Mouse (Mus musculus) lung, embryonic 16.5 days (tissue): Measurements from ENCODE around the gene Tmem135. TPM values are rescaled to one million over a fixed set of nuclear protein-coding genes. Genes with fewer than 3 reads are reported as not detected.
"Not testable (repeated sequence)": the region's sequence is repeated elsewhere in the genome, so short reads cannot be mapped to it uniquely, and the experiment has no call there.

ENCODE experiments used
- ATAC-seq: fragments of 200-750 bp; cut with Nextera tagmentation; 2 replicates; pipeline ENCODE4 v1.8.0; 2017; ENCODE audit warnings: low read depth, mild to moderate bottlenecking, moderate library complexity
- H3K27ac ChIP-seq: fragments of 300-500 bp; sonication (generic); 2 replicates; pipeline ENCODE4 v1.5.1; 2014; ENCODE audit warnings: mild to moderate bottlenecking, control low read depth, low read length
- H3K27me3 ChIP-seq: fragments of 300-500 bp; sonication (generic); 2 replicates; pipeline ENCODE4 v1.6.1; 2014; ENCODE audit warnings: low read depth, low read length, mixed read lengths; ENCODE audit not compliant: control insufficient read depth, insufficient read depth
- H3K36me3 ChIP-seq: fragments of 300-500 bp; sonication (generic); 2 replicates; pipeline ENCODE4 v1.6.1; 2014; ENCODE audit warnings: low read length; ENCODE audit not compliant: control insufficient read depth, insufficient read depth
- H3K4me1 ChIP-seq: fragments of 300-500 bp; sonication (generic); replicated peaks from 2 replicates; pipeline ENCODE4 v1.6.1; 2014; ENCODE audit warnings: low read length, mixed read lengths; ENCODE audit not compliant: control insufficient read depth, insufficient read depth
- H3K4me2 ChIP-seq: fragments of 300-500 bp; sonication (generic); 2 replicates; pipeline ENCODE4 v1.6.1; 2014; ENCODE audit warnings: low read depth, low read length, control low read depth
- H3K4me3 ChIP-seq: fragments of 300-500 bp; sonication (generic); 2 replicates; pipeline ENCODE4 v1.5.1; 2014; ENCODE audit warnings: mild to moderate bottlenecking, low read length, control low read depth
- H3K9ac ChIP-seq: fragments of 300-500 bp; sonication (generic); 2 replicates; pipeline ENCODE4 v1.6.1; 2014; ENCODE audit warnings: low read length, control low read depth
- H3K9me3 ChIP-seq: fragments of 300-500 bp; sonication (generic); 2 replicates; pipeline ENCODE4 v1.6.1; 2016; ENCODE audit warnings: low read length; ENCODE audit not compliant: control insufficient read depth
- WGBS: fragments of 180-500 bp; shearing (Covaris S2); extraction: QIAGEN DNeasy Blood & Tissue Kit; methylation state at CpG from one replicate; pipeline ENCODE4 v1.1.7; 2014; 5-methylcytosine and 5-hydroxymethylcytosine counted together
- polyA plus RNA-seq: library from polyadenylated mRNA; unstranded; fragments of >200 nt; fragmentation: Nextera tagmentation; extraction: Ambion mirVana; gene quantifications from 2 replicates; pipeline ENCODE4 v1.2.1, GENCODE M21; 2015

The Tmem135 gene
- polyA plus RNA-seq, 1 experiment from 2014 or later: 29.0 TPM

DNA sequence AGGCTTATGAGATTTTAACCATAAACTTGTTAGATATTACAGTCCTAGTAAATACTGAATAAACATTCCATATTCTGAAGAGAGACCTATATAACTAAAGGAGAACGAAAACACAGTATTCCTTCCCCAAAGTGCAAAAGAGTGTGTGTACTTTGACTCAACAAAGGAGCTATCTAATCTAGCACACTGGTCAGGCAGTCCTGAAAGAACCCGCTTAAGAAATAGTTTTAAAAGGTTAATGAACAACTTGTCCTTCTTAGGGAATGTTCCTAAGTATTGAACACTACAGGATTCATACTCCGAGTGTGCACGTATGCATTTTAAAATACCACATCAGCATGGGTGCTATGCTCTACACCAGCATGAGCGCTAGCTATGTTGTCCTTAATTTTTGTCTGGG is 76.3 kb downstream of the Tmem135 start:
- no peak overlapping the region for H3K4me3 ChIP-seq
- no peaks in the 10 kb centered on the region for H3K9me3 ChIP-seq
- peak; percentile 49; the same call in 1 of the 2 replicates for ATAC-seq
- no peak overlapping the region for H3K9ac ChIP-seq
- H3K4me2 ChIP-seq: 0 out of 2 replicates have a peak overlapping the region, but pooled peaks have one; percentile 11
- H3K36me3 ChIP-seq: no peaks in the 10 kb centered on the region
- H3K27ac ChIP-seq: peak overlapping the region; percentile 49
- 59% methylated on average over 5 of the region's 5 CpGs for WGBS
- H3K27me3 ChIP-seq: no peaks in the 10 kb centered on the region
- 0 out of 2 replicates have a peak, but pooled peaks cover 4% of the 10 kb centered on the region for H3K4me1 ChIP-seq

DNA sequence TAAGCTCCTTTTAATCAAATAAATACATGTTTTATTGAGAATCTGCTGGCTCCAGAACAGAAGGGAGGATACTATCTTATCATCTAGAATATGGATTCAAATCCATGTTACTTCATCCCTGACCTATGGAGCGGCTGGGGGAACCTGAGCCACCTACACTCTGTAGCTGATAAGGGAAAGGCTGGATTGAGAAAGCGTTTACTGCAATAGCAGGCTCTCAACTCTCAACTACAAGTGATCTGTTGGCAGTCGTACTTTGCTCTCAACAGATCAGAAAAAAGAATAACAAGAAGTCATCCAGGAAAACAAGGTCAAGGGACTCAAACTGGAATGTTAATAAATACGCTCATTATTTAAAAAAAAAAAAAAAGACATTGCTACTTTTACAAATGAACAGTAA is 77.3 kb downstream of the Tmem135 start:
- ATAC-seq: no peak
- Histone ChIP-seq H3K27me3 (no peaks in the 10 kb centered on the region), H3K27ac (no peak overlapping the region), H3K4me3 (no peak overlapping the region), H3K4me2 (no peak overlapping the region), H3K9me3 (no peaks in the 10 kb centered on the region), H3K4me1 (0 out of 2 replicates have a peak, but pooled peaks cover 4% of the 10 kb centered on the region), H3K36me3 (no peaks in the 10 kb centered on the region), H3K9ac (no peak overlapping the region)
- 42% methylated on average over 4 of the region's 4 CpGs for WGBS

DNA sequence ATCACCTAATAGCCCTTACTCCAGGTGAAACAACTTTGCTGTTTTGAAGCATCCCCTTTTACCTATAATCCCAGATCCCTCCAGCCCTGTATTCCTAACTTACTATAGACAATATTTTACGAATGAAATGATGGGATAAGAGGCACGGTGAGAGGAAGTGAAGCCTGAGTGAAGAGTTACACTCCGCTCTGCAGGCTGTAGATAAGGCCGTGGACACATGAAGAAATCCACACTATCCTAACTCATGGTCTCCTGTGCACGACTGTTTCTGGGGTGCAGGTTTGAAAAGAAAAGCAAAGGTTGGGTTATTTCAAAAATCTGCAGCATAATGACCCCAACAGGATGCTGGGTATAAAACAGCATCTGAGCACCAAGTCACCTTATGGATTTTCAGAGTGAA is 77.8 kb downstream of the Tmem135 start:
- H3K9me3 ChIP-seq: no peaks in the 10 kb centered on the region
- no peak overlapping the region for H3K4me2 ChIP-seq
- H3K27me3 ChIP-seq: no peaks in the 10 kb centered on the region
- 57% methylated on average over 5 of the region's 5 CpGs for WGBS
- H3K36me3 ChIP-seq: no peaks in the 10 kb centered on the region
- no peak for ATAC-seq
- H3K4me3 ChIP-seq: no peak overlapping the region
- H3K9ac ChIP-seq: no peak overlapping the region
- H3K27ac ChIP-seq: no peak overlapping the region
- H3K4me1 ChIP-seq: 0 out of 2 replicates have a peak, but pooled peaks cover 4% of the 10 kb centered on the region

DNA sequence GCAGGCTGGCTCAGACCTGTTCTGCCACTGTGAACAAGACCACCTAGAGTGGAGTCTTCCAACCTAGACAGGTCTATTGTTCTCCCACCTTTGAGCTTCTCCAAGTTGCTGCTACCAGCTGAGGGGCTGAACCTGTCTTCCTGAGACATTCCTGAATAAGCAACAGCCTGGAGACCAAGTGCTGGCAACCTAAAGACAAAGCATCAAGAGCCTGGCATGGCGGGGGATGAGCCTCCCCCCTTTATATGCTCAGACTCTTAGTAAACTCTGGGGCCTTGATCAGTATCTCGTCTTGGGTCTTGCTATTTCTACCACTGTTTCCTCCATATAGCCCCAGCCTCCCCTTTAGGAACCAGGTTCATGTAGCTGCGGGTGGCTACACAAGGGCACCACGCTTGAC is 81.3 kb downstream of the Tmem135 start:
- H3K36me3 ChIP-seq, H3K9ac ChIP-seq, H3K27me3 ChIP-seq, H3K9me3 ChIP-seq, H3K27ac ChIP-seq, H3K4me1 ChIP-seq, ATAC-seq, H3K4me3 ChIP-seq, H3K4me2 ChIP-seq: not testable (repeated sequence)
- 78% methylated on average over 4 of the region's 4 CpGs for WGBS

DNA sequence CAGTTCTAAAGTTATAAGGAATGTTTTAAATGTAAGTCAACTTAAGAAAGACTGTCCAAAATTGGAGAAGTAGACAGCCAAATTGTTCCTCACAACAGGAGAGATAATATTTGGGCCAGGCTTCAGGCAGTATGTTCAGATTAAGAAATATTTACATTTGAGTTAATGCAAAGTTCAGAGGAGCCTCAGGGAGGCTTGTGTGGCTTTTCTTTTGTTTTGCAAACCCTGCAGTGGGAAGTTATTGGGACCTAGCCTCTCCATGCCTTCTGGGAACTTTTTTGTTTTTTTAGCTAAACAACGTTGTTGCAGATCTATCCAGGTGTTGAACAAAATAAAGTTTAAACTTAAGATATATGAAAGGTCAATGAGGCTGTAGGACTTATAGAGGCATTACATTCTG is 84.7 kb downstream of the Tmem135 start:
- Histone ChIP-seq H3K4me2 (no peak overlapping the region), H3K36me3 (no peaks in the 10 kb centered on the region), H3K4me1 (no peaks in the 10 kb centered on the region), H3K27me3 (no peaks in the 10 kb centered on the region), H3K9me3 (no peaks in the 10 kb centered on the region), H3K9ac (no peak overlapping the region), H3K27ac (no peak overlapping the region), H3K4me3 (no peak overlapping the region)
- WGBS: 54% methylated on average over 1 of the region's 1 CpGs
- no peak for ATAC-seq

DNA sequence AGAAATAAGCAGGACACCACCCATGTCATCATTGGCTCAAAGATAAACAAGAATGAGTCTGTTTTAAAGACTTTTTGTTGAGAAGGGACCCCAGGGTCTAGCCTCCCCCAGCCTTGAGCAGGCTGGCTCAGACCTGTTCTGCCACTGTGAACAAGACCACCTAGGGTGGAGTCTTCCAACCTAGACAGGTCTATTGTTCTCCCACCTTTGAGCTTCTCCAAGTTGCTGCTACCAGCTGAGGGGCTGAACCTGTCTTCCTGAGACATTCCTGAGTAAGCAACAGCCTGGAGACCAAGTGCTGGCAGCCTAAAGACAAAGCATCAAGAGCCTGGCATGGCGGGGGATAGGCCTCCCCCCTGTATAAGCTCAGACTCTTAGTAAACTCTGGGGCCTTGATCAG is 86.9 kb downstream of the Tmem135 start:
- not testable (repeated sequence) for H3K27ac ChIP-seq, H3K9me3 ChIP-seq, H3K4me2 ChIP-seq, H3K36me3 ChIP-seq, H3K9ac ChIP-seq, H3K4me3 ChIP-seq, H3K4me1 ChIP-seq, H3K27me3 ChIP-seq, ATAC-seq
- WGBS: 86% methylated on average over 1 of the region's 1 CpGs

DNA sequence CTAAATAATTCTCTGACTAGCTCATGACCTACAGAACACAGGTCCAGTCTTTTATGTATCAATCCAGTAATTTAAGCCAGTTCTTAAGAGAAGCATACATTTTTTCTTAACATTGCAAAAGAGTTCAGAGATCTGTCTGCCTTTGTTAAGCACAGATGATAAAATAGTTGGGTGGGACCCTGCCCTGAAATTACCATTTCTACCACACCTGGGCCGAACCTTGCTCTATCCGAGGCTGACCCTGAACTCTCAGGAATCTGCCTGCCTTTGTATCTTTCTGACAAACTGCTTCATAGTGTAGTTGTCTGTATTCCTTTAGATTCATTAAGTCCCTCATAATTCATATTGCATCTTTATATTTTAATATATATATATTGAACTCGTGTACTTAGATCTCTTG is 87.9 kb downstream of the Tmem135 start:
- peaks cover 3% of the 10 kb centered on the region; the same call in 1 of the 2 replicates for H3K9me3 ChIP-seq
- no peaks in the 10 kb centered on the region for H3K27me3 ChIP-seq
- peaks cover 6% of the 10 kb centered on the region for H3K36me3 ChIP-seq
- H3K27ac ChIP-seq: no peak overlapping the region
- no peak overlapping the region for H3K4me3 ChIP-seq
- H3K4me2 ChIP-seq: no peak overlapping the region
- 89% methylated on average over 3 of the region's 3 CpGs for WGBS
- no peaks in the 10 kb centered on the region for H3K4me1 ChIP-seq
- no peak for ATAC-seq
- no peak overlapping the region for H3K9ac ChIP-seq

DNA sequence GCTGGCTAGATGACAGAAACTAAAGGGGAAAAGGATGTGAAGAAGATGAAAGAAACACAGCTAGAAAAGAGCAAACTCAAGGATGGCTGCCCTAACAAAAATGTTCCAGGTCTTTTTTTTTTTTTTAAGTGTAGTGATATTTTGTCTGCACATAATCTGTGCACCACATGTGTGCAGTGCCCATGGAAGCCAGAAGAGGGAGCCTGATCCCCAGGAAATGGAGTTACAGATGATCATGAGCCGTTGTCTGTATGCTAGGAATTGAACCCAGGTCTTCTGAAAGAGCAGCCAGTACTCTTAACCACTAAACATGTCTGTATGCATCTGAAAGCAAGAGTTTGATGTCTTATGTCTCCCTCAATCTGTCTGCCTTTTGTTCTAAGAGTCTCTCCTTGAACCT is 92.5 kb downstream of the Tmem135 start:
- peaks cover 3% of the 10 kb centered on the region; the same call in 1 of the 2 replicates for H3K9me3 ChIP-seq
- H3K4me3 ChIP-seq: no peak overlapping the region
- no peak overlapping the region for H3K27ac ChIP-seq
- no peak for ATAC-seq
- H3K4me1 ChIP-seq: peaks cover 2% of the 10 kb centered on the region; the same call in 1 of the 2 replicates
- H3K4me2 ChIP-seq: no peak overlapping the region
- no peak overlapping the region for H3K9ac ChIP-seq
- no peaks in the 10 kb centered on the region for H3K27me3 ChIP-seq
- 95% methylated on average over 1 of the region's 1 CpGs for WGBS
- peaks cover 6% of the 10 kb centered on the region for H3K36me3 ChIP-seq

DNA sequence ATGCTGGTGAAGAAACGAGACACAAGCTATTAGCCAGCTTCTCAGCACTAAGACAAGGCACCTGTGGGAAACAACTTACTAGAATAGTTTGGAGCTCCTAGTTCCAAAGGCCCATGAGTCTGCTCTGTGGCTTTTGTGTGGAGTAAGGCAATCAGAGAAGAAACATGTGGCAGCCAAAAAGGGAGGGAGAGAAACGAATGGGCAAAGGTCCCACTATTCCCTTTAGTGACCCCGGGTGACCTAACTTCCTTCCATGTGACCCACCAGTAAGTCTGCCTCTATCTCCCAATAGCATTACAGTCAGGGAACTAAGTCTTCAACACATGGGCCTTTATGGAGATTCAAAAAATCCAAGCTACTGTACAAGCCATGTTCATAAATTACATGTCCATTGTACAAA is 95.1 kb downstream of the Tmem135 start:
- WGBS: 62% methylated on average over 3 of the region's 3 CpGs
- Histone ChIP-seq H3K36me3 (peaks cover 9% of the 10 kb centered on the region), H3K4me1 (peaks cover 2% of the 10 kb centered on the region), H3K4me2 (no peak overlapping the region), H3K9ac (no peak overlapping the region), H3K27ac (no peak overlapping the region), H3K4me3 (no peak overlapping the region), H3K27me3 (no peaks in the 10 kb centered on the region), H3K9me3 (peaks cover 3% of the 10 kb centered on the region; the same call in 1 of the 2 replicates)
- no peak for ATAC-seq

DNA sequence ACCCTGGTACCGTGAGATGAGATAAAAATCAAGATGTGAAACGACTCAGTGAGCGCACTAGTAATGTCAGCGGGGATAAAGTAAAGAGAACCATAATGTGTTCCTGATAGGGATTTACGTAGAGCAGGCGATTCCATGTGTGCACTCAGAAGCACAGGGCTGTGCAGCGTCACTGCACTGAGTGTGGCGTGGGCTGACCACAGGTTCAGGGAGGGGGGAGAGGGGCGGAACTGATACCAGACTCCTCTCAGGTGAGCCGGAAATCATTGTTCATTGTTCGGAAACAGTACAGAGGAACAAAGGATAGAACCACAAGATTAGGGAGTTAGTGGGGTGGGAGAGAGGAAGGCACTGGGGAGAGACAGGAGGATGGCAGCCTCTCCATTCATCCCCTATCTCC is 95.8 kb downstream of the Tmem135 start:
- H3K9ac ChIP-seq: no peak overlapping the region
- H3K4me3 ChIP-seq: no peak overlapping the region
- H3K36me3 ChIP-seq: peaks cover 10% of the 10 kb centered on the region
- peaks cover 2% of the 10 kb centered on the region for H3K4me1 ChIP-seq
- no peaks in the 10 kb centered on the region for H3K27me3 ChIP-seq
- no peak overlapping the region for H3K27ac ChIP-seq
- no peak overlapping the region for H3K4me2 ChIP-seq
- H3K9me3 ChIP-seq: peaks cover 3% of the 10 kb centered on the region; the same call in 1 of the 2 replicates
- ATAC-seq: no peak
- 84% methylated on average over 11 of the region's 11 CpGs for WGBS
